Mouse (Mus musculus) forebrain, embryonic 14.5 days (tissue): ENCODE measurements around the gene Gm13271. TPM values are rescaled to one million over a fixed set of nuclear protein-coding genes. Genes with fewer than 3 reads are reported as not detected.
A peak's percentile ranks its signal among the peaks of the same experiment; 100 is the strongest.
"Not testable (repeated sequence)": the region's sequence is repeated elsewhere in the genome, so short reads cannot be mapped to it uniquely, and the experiment has no call there.

Source experiments
- ATAC-seq: fragments of 200-750 bp; cut with Nextera tagmentation; 2 replicates; pipeline ENCODE4 v1.8.0; 2017; ENCODE audit warnings: mild to moderate bottlenecking, moderate library complexity
- DNase-seq: peaks from one replicate; pipeline ENCODE4 v3.0.0-alpha.2; 2015; ENCODE audit warnings: low spot score
- H3K27ac ChIP-seq: fragments of 300-500 bp; sonication (generic); 2 replicates; pipeline ENCODE4 v1.5.1; 2014; ENCODE audit warnings: low read depth, mild to moderate bottlenecking, control low read depth, low read length, moderate library complexity
- H3K27me3 ChIP-seq: fragments of 300-500 bp; sonication (generic); replicated peaks from 2 replicates; pipeline ENCODE4 v1.6.1; 2014; ENCODE audit warnings: low read length, control low read depth, mixed read lengths; ENCODE audit not compliant: control insufficient read depth, insufficient read depth
- H3K36me3 ChIP-seq: fragments of 300-500 bp; sonication (generic); 2 replicates; pipeline ENCODE4 v1.6.1; 2014; ENCODE audit warnings: low read length, control low read depth; ENCODE audit not compliant: control insufficient read depth, insufficient read depth
- H3K4me1 ChIP-seq: fragments of 300-500 bp; sonication (generic); 2 replicates; pipeline ENCODE4 v1.6.1; 2014; ENCODE audit warnings: antibody characterized with exemption, low read length, control low read depth; ENCODE audit not compliant: control insufficient read depth, insufficient read depth
- H3K4me2 ChIP-seq: fragments of 300-500 bp; sonication (generic); 2 replicates; pipeline ENCODE4 v1.6.1; 2014; ENCODE audit warnings: mild to moderate bottlenecking, control low read depth, low read length
- H3K4me3 ChIP-seq: fragments of 300-500 bp; sonication (generic); 2 replicates; pipeline ENCODE4 v1.5.1; 2014; ENCODE audit warnings: low read depth, low read length, control low read depth
- H3K9ac ChIP-seq: fragments of 300-500 bp; sonication (generic); 2 replicates; pipeline ENCODE4 v1.6.1; 2014; ENCODE audit warnings: mild to moderate bottlenecking, low read length, control low read depth, moderate library complexity
- H3K9me3 ChIP-seq: fragments of 300-500 bp; sonication (generic); replicated peaks from 2 replicates; pipeline ENCODE4 v1.6.1; 2016; ENCODE audit warnings: low read length, control low read depth, mixed read lengths; ENCODE audit not compliant: control insufficient read depth
- WGBS: fragments of 180-500 bp; shearing (Covaris S2); extraction: QIAGEN DNeasy Blood & Tissue Kit; methylation state at CpG from one replicate; pipeline ENCODE4 v1.1.7; 2014; 5-methylcytosine and 5-hydroxymethylcytosine counted together
- polyA plus RNA-seq: library from polyadenylated mRNA; unstranded; fragments of >200 nt; fragmentation: Nextera tagmentation; extraction: Ambion mirVana; gene quantifications from 2 replicates; pipeline ENCODE4 v1.2.1, GENCODE M21; 2014

The Gm13271 gene
- polyA plus RNA-seq, 1 experiment from 2014 or later: not detected

DNA sequence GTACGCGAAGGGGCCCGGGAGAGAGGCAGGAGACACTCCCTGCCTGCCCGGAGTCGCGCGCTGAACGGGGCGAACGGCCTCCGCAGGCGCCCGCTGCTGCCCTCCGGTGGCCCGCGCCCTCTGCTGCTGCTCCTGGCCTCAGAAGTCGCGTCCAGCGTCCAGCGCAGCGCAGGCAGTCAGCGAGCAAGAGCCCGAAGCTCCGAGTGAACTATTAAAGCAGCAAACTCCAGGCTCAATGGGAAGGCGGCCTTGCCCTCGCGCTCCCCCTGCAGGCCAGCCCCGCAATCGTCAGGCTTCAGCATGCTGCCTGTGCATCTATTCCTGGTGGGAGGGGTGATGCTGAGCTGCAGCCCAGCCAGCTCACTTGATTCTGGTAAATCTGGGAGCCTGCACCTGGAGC lies 24.9 kb downstream of the Gm13271 start, which contains the start of gene Gm13272:
TSS of gene Gm13272 (plus strand) at position 301 of the 400 bp plus-strand sequence.
- DNase-seq, H3K9me3 ChIP-seq, H3K27me3 ChIP-seq, H3K4me1 ChIP-seq, H3K4me2 ChIP-seq, H3K9ac ChIP-seq, H3K27ac ChIP-seq, H3K4me3 ChIP-seq, H3K36me3 ChIP-seq, ATAC-seq: not testable (repeated sequence)
- WGBS: no CpG with 5 or more reads among the region's 29 CpGs

- H3K36me3 ChIP-seq, H3K4me1 ChIP-seq, H3K27me3 ChIP-seq, H3K27ac ChIP-seq, H3K4me2 ChIP-seq, DNase-seq, H3K4me3 ChIP-seq, H3K9me3 ChIP-seq, H3K9ac ChIP-seq, ATAC-seq: not testable (repeated sequence)
- 53% methylated on average over 14 of the region's 18 CpGs for WGBS
Measured at GRCm38 (mm10) chr4:88780320-88780719, 25.7 kb downstream of the Gm13271 start.

GRCm38 (mm10) chr4:88781831-88782230 lies 27.2 kb downstream of the Gm13271 start, which contains the start of gene Ifnz:
Gene Ifnz (plus strand): TSS chr4:88782131.
- H3K27me3 ChIP-seq, H3K9ac ChIP-seq, H3K36me3 ChIP-seq, H3K4me1 ChIP-seq, ATAC-seq, H3K27ac ChIP-seq, H3K9me3 ChIP-seq, H3K4me3 ChIP-seq, DNase-seq: not testable (repeated sequence)
- 11% methylated on average over 2 of the region's 7 CpGs for WGBS
- H3K4me2 ChIP-seq: peak within 1 kb of the TSS; percentile 33; the same call in 1 of the 2 replicates

- H3K27ac ChIP-seq, H3K4me1 ChIP-seq, H3K9ac ChIP-seq, H3K9me3 ChIP-seq, H3K27me3 ChIP-seq, ATAC-seq, H3K36me3 ChIP-seq, H3K4me3 ChIP-seq, DNase-seq: not testable (repeated sequence)
- WGBS: 0% methylated on average over 12 of the region's 31 CpGs
- peak overlapping the region; percentile 33; the same call in 1 of the 2 replicates for H3K4me2 ChIP-seq
Measured at GRCm38 (mm10) chr4:88782335-88782734, 27.7 kb downstream of the Gm13271 start.

DNA sequence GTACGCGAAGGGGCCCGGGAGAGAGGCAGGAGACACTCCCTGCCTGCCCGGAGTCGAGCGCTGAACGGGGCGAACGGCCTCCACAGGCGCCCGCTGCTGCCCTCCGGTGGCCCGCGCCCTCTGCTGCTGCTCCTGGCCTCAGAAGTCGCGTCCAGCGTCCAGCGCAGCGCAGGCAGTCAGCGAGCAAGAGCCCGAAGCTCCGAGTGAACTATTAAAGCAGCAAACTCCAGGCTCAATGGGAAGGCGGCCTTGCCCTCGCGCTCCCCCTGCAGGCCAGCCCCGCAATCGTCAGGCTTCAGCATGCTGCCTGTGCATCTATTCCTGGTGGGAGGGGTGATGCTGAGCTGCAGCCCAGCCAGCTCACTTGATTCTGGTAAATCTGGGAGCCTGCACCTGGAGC lies 30.7 kb downstream of the Gm13271 start, which contains the start of gene Gm13276:
TSS of gene Gm13276 (plus strand) at position 301 of the 400 bp plus-strand sequence.
- H3K27ac ChIP-seq, DNase-seq, H3K9me3 ChIP-seq, H3K4me2 ChIP-seq, H3K4me3 ChIP-seq, H3K27me3 ChIP-seq, H3K9ac ChIP-seq, H3K4me1 ChIP-seq, ATAC-seq, H3K36me3 ChIP-seq: not testable (repeated sequence)
- WGBS: no CpG with 5 or more reads among the region's 27 CpGs

GRCm38 (mm10) chr4:88788402-88788801 lies 33.7 kb downstream of the Gm13271 start, which contains the start of gene Gm13277:
Gene Gm13277 (plus strand): TSS chr4:88788632.
- H3K9ac ChIP-seq, H3K4me2 ChIP-seq, ATAC-seq, H3K4me1 ChIP-seq, DNase-seq, H3K4me3 ChIP-seq, H3K36me3 ChIP-seq, H3K27me3 ChIP-seq, H3K27ac ChIP-seq, H3K9me3 ChIP-seq: not testable (repeated sequence)
- WGBS: no CpG with 5 or more reads among the region's 28 CpGs

DNA sequence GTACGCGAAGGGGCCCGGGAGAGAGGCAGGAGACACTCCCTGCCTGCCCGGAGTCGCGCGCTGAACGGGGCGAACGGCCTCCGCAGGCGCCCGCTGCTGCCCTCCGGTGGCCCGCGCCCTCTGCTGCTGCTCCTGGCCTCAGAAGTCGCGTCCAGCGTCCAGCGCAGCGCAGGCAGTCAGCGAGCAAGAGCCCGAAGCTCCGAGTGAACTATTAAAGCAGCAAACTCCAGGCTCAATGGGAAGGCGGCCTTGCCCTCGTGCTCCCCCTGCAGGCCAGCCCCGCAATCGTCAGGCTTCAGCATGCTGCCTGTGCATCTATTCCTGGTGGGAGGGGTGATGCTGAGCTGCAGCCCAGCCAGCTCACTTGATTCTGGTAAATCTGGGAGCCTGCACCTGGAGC lies 36.6 kb downstream of the Gm13271 start, which contains the start of gene Gm13278:
TSS of gene Gm13278 (plus strand) at position 301 of the 400 bp plus-strand sequence.
- H3K36me3 ChIP-seq, H3K9me3 ChIP-seq, DNase-seq, H3K27me3 ChIP-seq, H3K4me2 ChIP-seq, H3K4me3 ChIP-seq, H3K4me1 ChIP-seq, H3K9ac ChIP-seq, H3K27ac ChIP-seq, ATAC-seq: not testable (repeated sequence)
- no CpG with 5 or more reads among the region's 28 CpGs for WGBS

DNA sequence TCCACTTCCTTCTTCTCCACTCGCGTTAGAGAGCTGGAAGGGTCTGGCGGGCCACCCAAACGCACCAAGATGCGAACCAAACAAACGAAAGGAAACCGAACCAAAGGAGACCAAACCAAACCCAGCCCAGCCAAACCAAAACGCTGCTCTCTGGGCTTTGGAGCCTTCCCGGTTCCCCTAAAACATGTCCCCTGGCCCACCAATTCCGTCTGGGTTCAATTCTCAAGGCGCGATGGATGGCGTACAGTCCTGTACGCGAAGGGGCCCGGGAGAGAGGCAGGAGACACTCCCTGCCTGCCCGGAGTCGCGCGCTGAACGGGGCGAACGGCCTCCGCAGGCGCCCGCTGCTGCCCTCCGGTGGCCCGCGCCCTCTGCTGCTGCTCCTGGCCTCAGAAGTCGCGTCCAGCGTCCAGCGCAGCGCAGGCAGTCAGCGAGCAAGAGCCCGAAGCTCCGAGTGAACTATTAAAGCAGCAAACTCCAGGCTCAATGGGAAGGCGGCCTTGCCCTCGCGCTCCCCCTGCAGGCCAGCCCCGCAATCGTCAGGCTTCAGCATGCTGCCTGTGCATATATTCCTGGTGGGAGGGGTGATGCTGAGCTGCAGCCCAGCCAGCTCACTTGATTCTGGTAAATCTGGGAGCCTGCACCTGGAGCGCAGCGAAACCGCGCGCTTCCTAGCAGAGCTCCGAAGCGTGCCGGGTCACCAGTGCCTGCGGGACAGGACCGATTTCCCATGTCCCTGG lies 39.4 kb downstream of the Gm13271 start, which contains the start of gene Gm13275:
TSS of gene Gm13275 (plus strand) at position 552 of the 740 bp plus-strand sequence.
- H3K9ac ChIP-seq, DNase-seq, H3K36me3 ChIP-seq, H3K27ac ChIP-seq, H3K4me1 ChIP-seq, H3K27me3 ChIP-seq, ATAC-seq, H3K4me2 ChIP-seq, H3K4me3 ChIP-seq, H3K9me3 ChIP-seq: not testable (repeated sequence)
- 0% methylated on average over 6 of the region's 52 CpGs for WGBS

- H3K9ac ChIP-seq, H3K4me2 ChIP-seq, DNase-seq, H3K4me3 ChIP-seq, H3K9me3 ChIP-seq, H3K36me3 ChIP-seq, H3K4me1 ChIP-seq, H3K27ac ChIP-seq, ATAC-seq, H3K27me3 ChIP-seq: not testable (repeated sequence)
- WGBS: no CpG with 5 or more reads among the region's 28 CpGs
Measured at GRCm38 (mm10) chr4:88797097-88797496, 42.4 kb downstream of the Gm13271 start, which contains the start of gene Gm13279. Gene Gm13279 (plus strand): TSS chr4:88797397.
